Mouse (Mus musculus): ENCODE measurements around the gene Rgs6. TPM values are rescaled to one million over a fixed set of nuclear protein-coding genes. Genes with fewer than 3 reads are reported as not detected.
A peak's percentile ranks its signal among the peaks of the same experiment; 100 is the strongest.

Gene Rgs6
- polyA plus RNA-seq, 1 experiment: 16.8 TPM

- no peak for DNase-seq
- 75% methylated on average over 6 of the region's 6 CpGs for WGBS
- no peak overlapping the region for H3K4me3 ChIP-seq (replicated peaks; ENCODE audit: insufficient read depth, low read depth, low read length)
- H3K4me1 ChIP-seq (ENCODE audit: control insufficient read depth, insufficient read depth, low read length): no peaks in the 10 kb centered on the region
- H3K27me3 ChIP-seq (ENCODE audit: control insufficient read depth, insufficient read depth, low read length): no peaks in the 10 kb centered on the region
- TF ChIP-seq POLR2A (IDR thresholded peaks at IDR 0.05; ENCODE audit: borderline replicate concordance, insufficient read depth, low read length): no peak
- H3K27ac ChIP-seq (ENCODE audit: insufficient read depth, low read length): no peak overlapping the region
Observed at GRCm38 (mm10) chr12:83066426-83066825, 478.3 kb downstream of the Rgs6 start.

DNA sequence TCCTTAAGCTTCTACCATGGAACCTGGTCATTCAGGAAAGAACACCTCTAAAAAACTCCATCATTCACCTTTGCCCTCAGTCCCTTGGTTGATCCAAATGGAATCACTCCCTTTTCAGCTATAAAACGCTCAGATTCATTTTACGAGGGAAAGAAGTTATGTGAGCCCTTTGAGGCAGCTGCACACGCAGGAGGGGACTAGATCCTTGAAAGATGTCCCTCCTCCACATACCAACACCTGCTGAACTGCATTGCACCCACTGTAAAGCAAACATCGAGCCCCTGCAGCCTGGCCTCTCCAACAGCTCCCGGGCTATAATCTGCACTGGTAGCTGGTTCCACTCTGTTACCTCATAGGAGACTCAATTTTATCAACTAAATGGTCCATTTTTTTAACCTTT is 482.8 kb downstream of the Rgs6 start:
- Histone ChIP-seq H3K4me3 (replicated peaks; ENCODE audit: insufficient read depth, low read depth, low read length) (no peak overlapping the region), H3K4me1 (ENCODE audit: control insufficient read depth, insufficient read depth, low read length) (no peaks in the 10 kb centered on the region), H3K27ac (ENCODE audit: insufficient read depth, low read length) (no peak overlapping the region), H3K27me3 (ENCODE audit: control insufficient read depth, insufficient read depth, low read length) (no peaks in the 10 kb centered on the region)
- 92% methylated on average over 5 of the region's 5 CpGs for WGBS
- no peak for DNase-seq
- TF ChIP-seq POLR2A (IDR thresholded peaks at IDR 0.05; ENCODE audit: borderline replicate concordance, insufficient read depth, low read length): no peak
- TF ChIP-seq CTCF (IDR thresholded peaks at IDR 0.05; ENCODE audit: borderline replicate concordance, insufficient read depth, low read depth, low read length): no peak

GRCm38 (mm10) chr12:83072181-83072887 is 484.2 kb downstream of the Rgs6 start:
- DNase-seq: peak; percentile 52 to 68
- WGBS: 34% methylated on average over 3 of the region's 3 CpGs
- H3K4me3 ChIP-seq (replicated peaks; ENCODE audit: insufficient read depth, low read depth, low read length): no peak overlapping the region
- peak; percentile 60 for TF ChIP-seq CTCF (IDR thresholded peaks at IDR 0.05; ENCODE audit: borderline replicate concordance, insufficient read depth, low read depth, low read length)
- TF ChIP-seq POLR2A (IDR thresholded peaks at IDR 0.05; ENCODE audit: borderline replicate concordance, insufficient read depth, low read length): no peak
- no peaks in the 10 kb centered on the region for H3K4me1 ChIP-seq (ENCODE audit: control insufficient read depth, insufficient read depth, low read length)
- H3K27me3 ChIP-seq (ENCODE audit: control insufficient read depth, insufficient read depth, low read length): no peaks in the 10 kb centered on the region
- no peak overlapping the region for H3K27ac ChIP-seq (ENCODE audit: insufficient read depth, low read length)

- Histone ChIP-seq H3K4me1 (ENCODE audit: control insufficient read depth, insufficient read depth, low read length) (no peaks in the 10 kb centered on the region), H3K27ac (ENCODE audit: insufficient read depth, low read length) (no peak overlapping the region), H3K4me3 (replicated peaks; ENCODE audit: insufficient read depth, low read depth, low read length) (no peak overlapping the region), H3K27me3 (ENCODE audit: control insufficient read depth, insufficient read depth, low read length) (no peaks in the 10 kb centered on the region)
- no peak for TF ChIP-seq CTCF (IDR thresholded peaks at IDR 0.05; ENCODE audit: borderline replicate concordance, insufficient read depth, low read depth, low read length)
- no peak for TF ChIP-seq POLR2A (IDR thresholded peaks at IDR 0.05; ENCODE audit: borderline replicate concordance, insufficient read depth, low read length)
- 57% methylated on average over 13 of the region's 13 CpGs for WGBS
- DNase-seq: peak in 1 of 2 experiments; percentile 17
Observed at GRCm38 (mm10) chr12:83072951-83073878, 485.1 kb downstream of the Rgs6 start.

- Histone ChIP-seq H3K27me3 (ENCODE audit: control insufficient read depth, insufficient read depth, low read length) (no peaks in the 10 kb centered on the region), H3K27ac (ENCODE audit: insufficient read depth, low read length) (no peak overlapping the region), H3K4me3 (replicated peaks; ENCODE audit: insufficient read depth, low read depth, low read length) (no peak overlapping the region), H3K4me1 (ENCODE audit: control insufficient read depth, insufficient read depth, low read length) (no peaks in the 10 kb centered on the region)
- WGBS: 95% methylated on average over 6 of the region's 6 CpGs
- TF ChIP-seq CTCF (IDR thresholded peaks at IDR 0.05; ENCODE audit: borderline replicate concordance, insufficient read depth, low read depth, low read length): no peak
- no peak for TF ChIP-seq POLR2A (IDR thresholded peaks at IDR 0.05; ENCODE audit: borderline replicate concordance, insufficient read depth, low read length)
- no peak for DNase-seq
Observed at GRCm38 (mm10) chr12:83073879-83074368, 485.8 kb downstream of the Rgs6 start.

DNA sequence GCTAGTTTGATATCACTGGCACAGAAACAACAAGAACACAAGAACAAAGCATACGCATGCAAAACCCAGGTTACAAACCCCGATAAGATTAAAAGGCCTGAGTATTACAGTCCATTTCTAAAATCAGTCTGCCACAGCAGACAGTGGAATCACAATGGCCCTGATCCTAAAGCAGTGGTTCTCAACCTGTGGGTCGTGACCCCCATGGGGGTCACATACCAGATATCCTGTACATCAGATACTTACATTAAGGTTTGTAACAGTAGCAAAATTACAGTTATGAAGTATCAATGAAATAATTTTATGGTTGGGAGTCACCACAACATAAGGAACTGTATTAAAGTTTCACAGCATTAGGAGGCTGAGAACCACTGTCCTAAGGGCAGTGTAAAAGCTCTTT is 488.1 kb downstream of the Rgs6 start:
- DNase-seq: no peak
- TF ChIP-seq CTCF (IDR thresholded peaks at IDR 0.05; ENCODE audit: borderline replicate concordance, insufficient read depth, low read depth, low read length) (no peak), POLR2A (IDR thresholded peaks at IDR 0.05; ENCODE audit: borderline replicate concordance, insufficient read depth, low read length) (no peak)
- 89% methylated on average over 3 of the region's 3 CpGs for WGBS
- peaks cover 3% of the 10 kb centered on the region for H3K4me1 ChIP-seq (ENCODE audit: control insufficient read depth, insufficient read depth, low read length)
- no peaks in the 10 kb centered on the region for H3K27me3 ChIP-seq (ENCODE audit: control insufficient read depth, insufficient read depth, low read length)
- no peak overlapping the region for H3K27ac ChIP-seq (ENCODE audit: insufficient read depth, low read length)
- no peak overlapping the region for H3K4me3 ChIP-seq (replicated peaks; ENCODE audit: insufficient read depth, low read depth, low read length)

DNA sequence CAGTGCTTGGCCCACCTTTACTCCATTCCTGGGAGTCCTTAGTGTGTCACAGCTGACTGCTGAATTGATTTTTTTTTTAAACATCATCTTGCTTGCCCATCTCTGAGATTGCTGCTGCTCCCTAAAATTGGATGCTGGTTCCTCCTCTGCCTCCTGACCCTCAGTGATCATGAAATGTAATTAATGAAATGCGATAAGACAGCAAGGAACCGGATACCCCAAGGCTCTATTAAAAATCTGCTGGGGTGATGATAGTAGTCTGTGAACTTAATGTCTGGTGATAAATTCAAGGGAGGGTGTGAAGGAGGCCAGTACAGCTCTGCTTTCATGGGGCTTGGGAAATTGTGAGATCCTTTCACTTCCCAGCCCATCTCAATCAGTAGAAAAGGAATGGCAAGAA is 489.4 kb downstream of the Rgs6 start:
- H3K4me3 ChIP-seq (replicated peaks; ENCODE audit: insufficient read depth, low read depth, low read length): no peak overlapping the region
- 88% methylated on average over 2 of the region's 2 CpGs for WGBS
- peaks cover 3% of the 10 kb centered on the region for H3K4me1 ChIP-seq (ENCODE audit: control insufficient read depth, insufficient read depth, low read length)
- DNase-seq: no peak
- TF ChIP-seq CTCF (IDR thresholded peaks at IDR 0.05; ENCODE audit: borderline replicate concordance, insufficient read depth, low read depth, low read length) (no peak), POLR2A (IDR thresholded peaks at IDR 0.05; ENCODE audit: borderline replicate concordance, insufficient read depth, low read length) (no peak)
- H3K27me3 ChIP-seq (ENCODE audit: control insufficient read depth, insufficient read depth, low read length): no peaks in the 10 kb centered on the region
- no peak overlapping the region for H3K27ac ChIP-seq (ENCODE audit: insufficient read depth, low read length)

Data from cerebellum, adult 2 months (tissue).